Mouse (Mus musculus): ENCODE measurements around the gene Hoxc10. TPM values are rescaled to one million over a fixed set of nuclear protein-coding genes. Genes with fewer than 3 reads are reported as not detected.

Hoxc10 gene
- polyA plus RNA-seq, 1 experiment from 2014 or later = not detected

- no peak for ATAC-seq (replicated peaks)
- H3K4me2 ChIP-seq = no peak overlapping the region
Observed at GRCm38 (mm10) chr15:102965003-102965891, 1.3 kb upstream of the Hoxc10 start.

GRCm38 (mm10) chr15:102965892-102966775 lies 462 bp upstream of the Hoxc10 start:
- Histone ChIP-seq H3K9me3 (no peaks in the 10 kb centered on the region), H3K4me2 (peak overlapping the region; percentile 23), H3K27me3 (replicated peaks) (peaks cover 96% of the 10 kb centered on the region), H3K4me3 (no peak overlapping the region; the same call in 1 of the 2 replicates), H3K27ac (no peak overlapping the region), H3K9ac (no peak overlapping the region), H3K4me1 (peaks cover 5% of the 10 kb centered on the region; the same call in 1 of the 2 replicates), H3K36me3 (replicated peaks) (no peaks in the 10 kb centered on the region)
- ATAC-seq (replicated peaks) = no peak
- WGBS = 3% methylated on average over 30 of the region's 30 CpGs

More at GRCm38 (mm10) chr15:102965003-102965891, 1.3 kb upstream of the Hoxc10 start:
- peaks cover 95% of the 10 kb centered on the region for H3K27me3 ChIP-seq (replicated peaks)
- H3K9ac ChIP-seq = no peak overlapping the region
- H3K9me3 ChIP-seq = no peaks in the 10 kb centered on the region
- no peak overlapping the region for H3K27ac ChIP-seq
- no peak overlapping the region for H3K4me3 ChIP-seq
- H3K36me3 ChIP-seq (replicated peaks) = no peaks in the 10 kb centered on the region
- WGBS = 3% methylated on average over 26 of the region's 26 CpGs
- peaks cover 5% of the 10 kb centered on the region; the same call in 1 of the 2 replicates for H3K4me1 ChIP-seq

GRCm38 (mm10) chr15:102967312-102967510 lies 615 bp downstream of the Hoxc10 start, which contains the start of gene Hoxc5:
Gene Hoxc5 (plus strand): TSS chr15:102967443.
- Histone ChIP-seq H3K9ac (no peak within 1 kb of the TSS), H3K4me1 (peaks cover 5% of the 10 kb centered on the region; the same call in 1 of the 2 replicates), H3K4me3 (no peak within 1 kb of the TSS; the same call in 1 of the 2 replicates), H3K27ac (no peak within 1 kb of the TSS), H3K36me3 (replicated peaks) (no peaks in the 10 kb centered on the region), H3K9me3 (no peaks in the 10 kb centered on the region), H3K27me3 (replicated peaks) (peaks cover 97% of the 10 kb centered on the region), H3K4me2 (peak within 1 kb of the TSS; percentile 23)
- no peak for ATAC-seq (replicated peaks)
- WGBS = 6% methylated on average over 12 of the region's 12 CpGs

GRCm38 (mm10) chr15:102967511-102968397 lies 1.2 kb downstream of the Hoxc10 start:
- ATAC-seq (replicated peaks) = no peak
- Histone ChIP-seq H3K9ac (no peak overlapping the region), H3K9me3 (no peaks in the 10 kb centered on the region), H3K4me2 (no peak overlapping the region), H3K4me3 (no peak overlapping the region), H3K4me1 (peaks cover 5% of the 10 kb centered on the region; the same call in 1 of the 2 replicates), H3K27ac (no peak overlapping the region), H3K36me3 (replicated peaks) (no peaks in the 10 kb centered on the region), H3K27me3 (replicated peaks) (peaks cover 97% of the 10 kb centered on the region)
- WGBS = 2% methylated on average over 34 of the region's 34 CpGs

- Histone ChIP-seq H3K4me1 (peaks cover 5% of the 10 kb centered on the region; the same call in 1 of the 2 replicates), H3K27ac (no peak overlapping the region), H3K36me3 (replicated peaks) (no peaks in the 10 kb centered on the region), H3K9me3 (no peaks in the 10 kb centered on the region), H3K4me2 (no peak overlapping the region), H3K9ac (no peak overlapping the region), H3K4me3 (no peak overlapping the region), H3K27me3 (replicated peaks) (peaks cover 97% of the 10 kb centered on the region)
- 37% methylated on average over 1 of the region's 1 CpGs for WGBS
- no peak for ATAC-seq (replicated peaks)
Observed at GRCm38 (mm10) chr15:102969296-102969695, 2.7 kb downstream of the Hoxc10 start.

GRCm38 (mm10) chr15:102970740-102971139 lies 4.1 kb downstream of the Hoxc10 start:
- WGBS = under 1% methylated on average over 12 of the region's 12 CpGs
- Histone ChIP-seq H3K4me2 (no peak overlapping the region), H3K9ac (no peak overlapping the region), H3K27me3 (replicated peaks) (peaks cover 95% of the 10 kb centered on the region), H3K4me1 (peaks cover 5% of the 10 kb centered on the region; the same call in 1 of the 2 replicates), H3K4me3 (no peak overlapping the region), H3K36me3 (replicated peaks) (no peaks in the 10 kb centered on the region), H3K27ac (no peak overlapping the region), H3K9me3 (no peaks in the 10 kb centered on the region)
- no peak for ATAC-seq (replicated peaks)

GRCm38 (mm10) chr15:102972254-102972653 lies 5.7 kb downstream of the Hoxc10 start:
- H3K4me2 ChIP-seq = no peak overlapping the region
- no peak for ATAC-seq (replicated peaks)
- H3K4me3 ChIP-seq = no peak overlapping the region
- H3K27me3 ChIP-seq (replicated peaks) = peaks cover 92% of the 10 kb centered on the region
- no peak overlapping the region for H3K27ac ChIP-seq
- H3K36me3 ChIP-seq (replicated peaks) = no peaks in the 10 kb centered on the region
- H3K9ac ChIP-seq = no peak overlapping the region
- no peaks in the 10 kb centered on the region for H3K9me3 ChIP-seq
- 3% methylated on average over 21 of the region's 21 CpGs for WGBS
- H3K4me1 ChIP-seq = no peaks in the 10 kb centered on the region

- H3K27ac ChIP-seq = no peak overlapping the region
- H3K36me3 ChIP-seq (replicated peaks) = no peaks in the 10 kb centered on the region
- ATAC-seq (replicated peaks) = no peak
- no peak overlapping the region for H3K9ac ChIP-seq
- H3K4me1 ChIP-seq = no peaks in the 10 kb centered on the region
- H3K4me3 ChIP-seq = no peak overlapping the region
- WGBS = 3% methylated on average over 6 of the region's 6 CpGs
- H3K4me2 ChIP-seq = no peak overlapping the region
- H3K9me3 ChIP-seq = no peaks in the 10 kb centered on the region
- peaks cover 92% of the 10 kb centered on the region for H3K27me3 ChIP-seq (replicated peaks)
Observed at GRCm38 (mm10) chr15:102972753-102973152, 6.2 kb downstream of the Hoxc10 start.

GRCm38 (mm10) chr15:102975034-102975433 lies 8.4 kb downstream of the Hoxc10 start:
- no peaks in the 10 kb centered on the region for H3K4me1 ChIP-seq
- no peak overlapping the region for H3K27ac ChIP-seq
- no peak overlapping the region for H3K4me2 ChIP-seq
- no peaks in the 10 kb centered on the region for H3K36me3 ChIP-seq (replicated peaks)
- no peaks in the 10 kb centered on the region for H3K9me3 ChIP-seq
- 3% methylated on average over 7 of the region's 7 CpGs for WGBS
- H3K9ac ChIP-seq = no peak overlapping the region
- no peak for ATAC-seq (replicated peaks)
- H3K27me3 ChIP-seq (replicated peaks) = peaks cover 94% of the 10 kb centered on the region
- H3K4me3 ChIP-seq = no peak overlapping the region

- no peak overlapping the region for H3K9ac ChIP-seq
- no peaks in the 10 kb centered on the region for H3K9me3 ChIP-seq
- under 1% methylated on average over 21 of the region's 21 CpGs for WGBS
- H3K4me3 ChIP-seq = no peak overlapping the region
- H3K36me3 ChIP-seq (replicated peaks) = no peaks in the 10 kb centered on the region
- H3K27ac ChIP-seq = no peak overlapping the region
- no peaks in the 10 kb centered on the region for H3K4me1 ChIP-seq
- H3K27me3 ChIP-seq (replicated peaks) = peaks cover 93% of the 10 kb centered on the region
- ATAC-seq (replicated peaks) = no peak
- H3K4me2 ChIP-seq = no peak overlapping the region
Observed at GRCm38 (mm10) chr15:102975688-102976111, 9.1 kb downstream of the Hoxc10 start.

GRCm38 (mm10) chr15:102976171-102976570 lies 9.6 kb downstream of the Hoxc10 start, which contains the start of gene Hoxc9:
Gene Hoxc9 (plus strand): TSS chr15:102976439.
- no peak for ATAC-seq (replicated peaks)
- H3K9ac ChIP-seq = no peak within 1 kb of the TSS
- H3K4me3 ChIP-seq = no peak within 1 kb of the TSS
- H3K27ac ChIP-seq = no peak within 1 kb of the TSS
- WGBS = under 1% methylated on average over 20 of the region's 20 CpGs
- no peak within 1 kb of the TSS for H3K4me2 ChIP-seq
- no peaks in the 10 kb centered on the region for H3K9me3 ChIP-seq
- no peaks in the 10 kb centered on the region for H3K36me3 ChIP-seq (replicated peaks)
- 0 out of 2 replicates have a peak, but pooled peaks cover under 1% of the 10 kb centered on the region for H3K4me1 ChIP-seq
- H3K27me3 ChIP-seq (replicated peaks) = peaks cover 93% of the 10 kb centered on the region

Data from midbrain, embryonic 15.5 days (tissue).